Mouse (Mus musculus): ENCODE data around the gene Rpap2. TPM values are rescaled to one million over a fixed set of nuclear protein-coding genes. Genes with fewer than 3 reads are reported as not detected.

Rpap2 gene
- polyA plus RNA-seq, 1 experiment from 2014 or later = 21.4 TPM

DNA sequence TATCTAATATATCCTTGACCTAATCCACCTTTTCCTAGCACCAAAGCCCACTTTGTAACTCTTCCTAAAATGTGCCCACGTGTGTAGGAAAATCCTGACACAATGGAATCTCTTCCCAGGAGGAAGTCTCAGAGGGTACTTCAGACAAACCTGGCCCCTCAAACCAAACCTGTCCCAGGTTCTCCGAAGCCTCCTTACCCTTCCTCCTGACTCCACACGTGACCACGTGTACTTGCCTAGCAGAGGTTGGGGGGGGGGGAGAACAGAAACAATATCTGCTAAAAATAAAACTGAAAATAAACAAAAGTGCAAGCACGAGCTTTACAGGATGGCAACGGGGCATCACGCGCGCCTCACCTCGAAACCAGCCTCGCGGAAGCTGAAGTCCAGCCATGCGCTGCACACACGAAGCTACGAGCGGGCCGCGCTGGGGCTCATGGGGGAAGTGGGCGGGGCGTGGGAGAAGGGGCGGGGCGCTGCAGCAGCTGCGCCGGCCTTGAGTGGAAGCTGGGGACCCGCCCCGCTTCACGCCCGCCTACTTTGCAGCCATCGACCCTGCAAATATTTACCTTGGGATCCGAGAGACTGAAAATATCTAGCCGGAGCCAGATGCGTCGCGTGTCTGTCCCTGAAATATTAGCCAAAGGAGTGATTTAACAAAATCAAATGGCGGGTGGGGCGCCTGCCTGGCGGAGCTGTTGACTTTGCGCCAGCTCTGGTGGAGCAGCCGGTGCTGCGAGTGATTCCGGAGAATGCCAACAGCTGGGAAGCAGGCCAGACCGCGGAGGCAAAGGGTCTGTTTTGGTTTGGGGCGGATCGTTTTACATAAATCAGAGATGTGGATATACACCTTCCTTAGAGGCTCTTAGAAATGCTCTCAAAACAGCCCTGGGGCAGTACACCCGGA, 90.7 kb downstream of the Rpap2 start:
- peak; percentile 97 for ATAC-seq (ENCODE audit: low FRiP score)
- Histone ChIP-seq H3K4me3 (replicated peaks) (peak overlapping the region; percentile 59), H3K9me3 (replicated peaks) (no peaks in the 10 kb centered on the region), H3K36me3 (no peaks in the 10 kb centered on the region), H3K27ac (replicated peaks) (peak overlapping the region; percentile 68), H3K27me3 (replicated peaks) (peaks cover 12% of the 10 kb centered on the region), H3K9ac (replicated peaks) (peak overlapping the region; percentile 59), H3K4me1 (peaks cover 12% of the 10 kb centered on the region), H3K4me2 (peak overlapping the region; percentile 85)
- 12% methylated on average over 46 of the region's 46 CpGs for WGBS

DNA sequence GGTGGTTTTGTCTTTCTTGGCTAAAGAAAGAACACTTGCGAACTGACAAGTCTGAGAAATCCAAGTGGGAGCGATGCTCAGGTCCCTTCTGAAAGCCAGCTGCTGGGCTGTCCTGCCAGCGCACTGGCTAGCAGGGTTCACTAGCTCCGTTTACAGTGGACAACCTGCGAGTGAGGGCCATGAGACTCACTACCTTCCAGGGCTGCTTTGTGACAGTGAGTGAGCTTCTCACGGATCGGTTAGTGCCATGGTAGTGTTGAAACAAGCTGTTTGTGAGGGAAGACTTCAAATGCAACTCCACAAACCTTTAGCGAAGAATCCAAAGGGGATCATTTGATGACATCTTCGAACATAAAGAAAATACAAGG, 91.3 kb downstream of the Rpap2 start:
- no peaks in the 10 kb centered on the region for H3K9me3 ChIP-seq (replicated peaks)

DNA sequence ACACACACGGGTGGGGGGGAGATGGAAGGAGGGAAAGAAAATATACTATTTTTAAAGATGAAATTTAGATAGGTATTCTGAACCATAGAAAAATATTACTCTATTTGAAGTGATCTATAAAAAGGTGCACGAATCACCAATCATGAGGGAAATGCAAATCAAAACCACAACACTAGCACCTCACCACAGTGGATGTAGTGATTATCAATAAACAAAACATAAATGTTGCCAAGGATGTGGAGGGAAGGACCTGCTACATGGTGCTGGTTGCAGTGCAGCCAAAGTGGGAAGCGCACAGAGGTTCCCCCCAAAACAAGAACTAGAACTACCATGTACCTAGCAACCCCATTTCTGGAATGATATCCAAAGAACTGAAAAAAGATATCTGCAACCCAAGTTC, 97.8 kb downstream of the Rpap2 start:
- WGBS = 84% methylated on average over 3 of the region's 3 CpGs
- ATAC-seq (ENCODE audit: low FRiP score) = no peak

More for the DNA sequence above, 91.3 kb downstream of the Rpap2 start:
- peak overlapping the region; percentile 59 for H3K9ac ChIP-seq (replicated peaks)
- H3K27ac ChIP-seq (replicated peaks) = peak overlapping the region; percentile 68
- peak overlapping the region; percentile 85 for H3K4me2 ChIP-seq
- H3K27me3 ChIP-seq (replicated peaks) = peaks cover 12% of the 10 kb centered on the region
- H3K4me1 ChIP-seq = peaks cover 12% of the 10 kb centered on the region
- peak; percentile 62 for ATAC-seq (ENCODE audit: low FRiP score)
- no peaks in the 10 kb centered on the region for H3K36me3 ChIP-seq
- H3K4me3 ChIP-seq (replicated peaks) = peak overlapping the region; percentile 59
- 20% methylated on average over 9 of the region's 9 CpGs for WGBS

DNA sequence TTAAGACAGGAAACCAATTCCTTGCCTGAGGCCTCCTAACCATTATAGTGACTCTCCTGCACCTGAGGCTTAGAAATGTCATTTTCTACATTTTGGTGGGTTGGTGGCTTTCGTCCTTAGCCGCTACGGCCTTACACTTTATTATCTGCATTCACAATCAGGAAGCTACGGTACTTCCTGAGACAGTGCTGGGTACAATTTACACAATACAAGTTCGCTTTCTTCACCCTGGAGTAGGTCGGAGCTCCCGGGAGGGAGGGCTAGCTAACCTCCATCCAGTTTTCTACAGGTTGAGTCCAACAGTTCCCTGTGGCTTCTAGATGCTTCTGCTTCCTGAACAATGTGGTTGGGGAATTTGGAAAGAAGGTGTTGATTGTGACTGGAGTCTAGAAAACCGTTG, 101.7 kb downstream of the Rpap2 start:
- 84% methylated on average over 8 of the region's 8 CpGs for WGBS
- no peak for ATAC-seq (ENCODE audit: low FRiP score)

More for the DNA sequence above, 97.8 kb downstream of the Rpap2 start:
- Histone ChIP-seq H3K27me3 (replicated peaks) (peaks cover 4% of the 10 kb centered on the region), H3K4me3 (replicated peaks) (no peak overlapping the region), H3K9ac (replicated peaks) (no peak overlapping the region), H3K9me3 (replicated peaks) (no peaks in the 10 kb centered on the region; the same call in 1 of the 2 replicates), H3K36me3 (no peaks in the 10 kb centered on the region), H3K4me1 (no peaks in the 10 kb centered on the region), H3K4me2 (no peak overlapping the region), H3K27ac (replicated peaks) (no peak overlapping the region)

DNA sequence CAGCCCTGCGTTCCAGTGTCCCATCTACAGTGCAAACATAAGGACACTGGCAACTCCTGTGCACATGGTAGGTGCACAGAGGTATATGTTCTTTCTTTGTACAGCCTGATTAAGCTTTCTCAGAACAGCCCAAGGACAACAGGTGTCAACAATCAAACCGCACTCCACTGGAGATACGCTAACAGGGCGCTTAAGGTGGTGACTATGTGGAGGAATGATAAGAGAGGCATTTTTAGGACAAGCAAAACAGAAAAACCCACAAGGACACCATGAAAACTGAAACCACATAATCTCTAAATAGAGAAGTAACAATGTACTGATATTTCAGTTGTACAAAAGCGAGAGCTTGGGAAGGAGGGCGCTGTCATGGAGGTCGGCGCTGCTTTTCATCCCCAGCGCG, 103.7 kb downstream of the Rpap2 start:
- Histone ChIP-seq H3K4me2 (no peak overlapping the region), H3K9me3 (replicated peaks) (no peaks in the 10 kb centered on the region; the same call in 1 of the 2 replicates), H3K4me3 (replicated peaks) (no peak overlapping the region), H3K9ac (replicated peaks) (no peak overlapping the region), H3K27me3 (replicated peaks) (no peaks in the 10 kb centered on the region), H3K36me3 (no peaks in the 10 kb centered on the region), H3K27ac (replicated peaks) (no peak overlapping the region), H3K4me1 (no peaks in the 10 kb centered on the region)
- no peak for ATAC-seq (ENCODE audit: low FRiP score)
- WGBS = 93% methylated on average over 10 of the region's 10 CpGs

More for the DNA sequence above, 101.7 kb downstream of the Rpap2 start:
- Histone ChIP-seq H3K4me2 (no peak overlapping the region), H3K4me3 (replicated peaks) (no peak overlapping the region), H3K9ac (replicated peaks) (no peak overlapping the region), H3K27me3 (replicated peaks) (no peaks in the 10 kb centered on the region), H3K4me1 (no peaks in the 10 kb centered on the region), H3K36me3 (no peaks in the 10 kb centered on the region), H3K9me3 (replicated peaks) (no peaks in the 10 kb centered on the region; the same call in 1 of the 2 replicates), H3K27ac (replicated peaks) (no peak overlapping the region)

DNA sequence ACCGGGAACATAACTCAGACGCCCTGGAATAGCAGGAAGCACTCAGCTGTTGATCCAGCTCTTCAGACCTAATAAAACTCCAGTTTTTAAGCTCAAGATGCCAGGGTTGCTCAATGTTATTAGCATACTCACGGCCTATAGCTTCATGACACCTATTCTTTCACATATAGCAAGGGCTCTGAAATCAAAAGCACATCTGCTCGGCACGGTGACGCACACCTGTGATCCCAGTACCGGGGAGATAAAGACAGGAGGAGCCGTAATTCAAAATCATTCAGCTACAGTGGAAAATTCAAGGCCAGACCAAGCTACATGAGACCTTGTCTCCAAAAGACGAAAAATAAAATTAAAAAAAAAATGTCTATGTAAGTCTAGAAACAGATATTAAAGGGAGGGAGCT, 104.5 kb downstream of the Rpap2 start:
- H3K4me2 ChIP-seq = no peak overlapping the region
- 86% methylated on average over 9 of the region's 9 CpGs for WGBS
- H3K4me1 ChIP-seq = no peaks in the 10 kb centered on the region
- H3K27me3 ChIP-seq (replicated peaks) = no peaks in the 10 kb centered on the region
- H3K9ac ChIP-seq (replicated peaks) = no peak overlapping the region
- no peak overlapping the region for H3K27ac ChIP-seq (replicated peaks)
- no peaks in the 10 kb centered on the region; the same call in 1 of the 2 replicates for H3K9me3 ChIP-seq (replicated peaks)
- ATAC-seq (ENCODE audit: low FRiP score) = no peak
- H3K4me3 ChIP-seq (replicated peaks) = no peak overlapping the region
- no peaks in the 10 kb centered on the region for H3K36me3 ChIP-seq

DNA sequence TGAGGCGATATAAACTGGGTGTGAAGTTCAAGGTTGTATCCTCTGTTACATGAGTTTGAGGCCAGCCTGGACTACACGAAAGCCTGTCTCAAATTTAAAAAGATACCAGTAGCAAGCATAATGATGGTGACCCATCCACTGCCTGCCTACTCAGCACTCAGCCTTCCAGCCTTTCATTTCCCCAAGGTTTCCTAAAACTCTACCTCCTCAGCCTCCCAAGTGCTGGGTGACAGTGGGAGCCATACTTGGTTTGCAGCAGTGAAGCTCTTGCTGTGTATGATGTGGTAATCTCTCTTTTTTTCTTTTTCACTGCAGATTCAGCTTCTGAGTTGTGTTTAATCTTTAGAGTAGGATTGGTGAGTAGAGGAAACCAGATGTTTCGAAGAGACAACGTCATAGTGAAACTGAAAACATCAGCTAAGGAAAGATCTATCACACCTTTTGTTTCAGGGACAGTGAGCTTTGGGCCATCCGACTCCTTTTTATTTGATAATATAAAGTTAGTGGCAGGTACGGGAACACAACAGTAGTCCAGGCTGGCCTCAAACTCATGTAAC, 106.1 kb downstream of the Rpap2 start:
- Histone ChIP-seq H3K4me2 (no peak overlapping the region), H3K27ac (replicated peaks) (no peak overlapping the region), H3K27me3 (replicated peaks) (no peaks in the 10 kb centered on the region), H3K4me1 (no peaks in the 10 kb centered on the region), H3K9ac (replicated peaks) (no peak overlapping the region), H3K4me3 (replicated peaks) (no peak overlapping the region), H3K36me3 (no peaks in the 10 kb centered on the region), H3K9me3 (replicated peaks) (no peaks in the 10 kb centered on the region)
- ATAC-seq (ENCODE audit: low FRiP score) = no peak
- WGBS = 88% methylated on average over 6 of the region's 6 CpGs

DNA sequence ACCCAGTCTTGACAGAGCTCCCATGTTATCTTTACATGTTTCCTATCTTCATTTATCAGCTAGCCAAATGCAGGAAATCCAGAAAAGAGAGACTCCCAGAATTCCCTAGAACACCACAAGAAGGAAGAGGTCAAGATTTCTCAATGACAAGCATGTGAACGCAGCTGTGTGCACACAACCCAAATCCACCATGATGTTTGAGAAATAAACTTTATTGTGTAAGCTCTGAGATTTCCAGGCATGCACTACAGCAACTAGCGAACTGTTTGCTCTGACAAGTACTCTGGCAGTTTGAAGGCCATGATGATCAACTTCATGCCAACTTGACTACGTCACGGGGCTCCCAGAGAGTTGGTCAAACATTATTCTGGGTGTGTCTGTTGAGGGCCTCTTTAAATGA, 108.6 kb downstream of the Rpap2 start:
- Histone ChIP-seq H3K9ac (replicated peaks) (no peak overlapping the region), H3K36me3 (no peaks in the 10 kb centered on the region), H3K4me1 (no peaks in the 10 kb centered on the region), H3K4me3 (replicated peaks) (no peak overlapping the region), H3K9me3 (replicated peaks) (no peaks in the 10 kb centered on the region), H3K27ac (replicated peaks) (no peak overlapping the region), H3K27me3 (replicated peaks) (peaks cover 13% of the 10 kb centered on the region), H3K4me2 (no peak overlapping the region)
- WGBS = 88% methylated on average over 4 of the region's 4 CpGs
- ATAC-seq (ENCODE audit: low FRiP score) = no peak

DNA sequence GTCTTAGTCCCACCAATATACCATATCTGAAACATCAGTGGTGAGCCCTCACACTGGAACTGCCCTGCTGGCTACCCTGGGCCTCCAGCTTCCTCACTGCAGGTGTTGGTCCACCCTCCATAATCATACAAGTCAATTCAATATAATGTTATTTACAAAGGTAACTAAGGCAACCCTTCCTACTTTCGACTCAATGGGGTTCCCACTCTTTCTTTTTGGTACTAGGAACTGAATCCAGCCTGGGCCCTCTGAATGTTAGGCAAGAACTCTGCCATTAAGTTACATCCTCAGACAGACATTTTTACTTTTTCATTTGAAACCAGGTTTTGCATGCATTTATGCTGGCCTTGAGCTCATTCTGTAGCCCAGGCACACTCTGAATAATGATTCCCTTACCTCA, 109.1 kb downstream of the Rpap2 start:
- Histone ChIP-seq H3K9me3 (replicated peaks) (no peaks in the 10 kb centered on the region), H3K36me3 (no peaks in the 10 kb centered on the region), H3K4me2 (no peak overlapping the region), H3K4me1 (no peaks in the 10 kb centered on the region), H3K9ac (replicated peaks) (no peak overlapping the region), H3K27me3 (replicated peaks) (peaks cover 15% of the 10 kb centered on the region), H3K4me3 (replicated peaks) (no peak overlapping the region), H3K27ac (replicated peaks) (no peak overlapping the region)
- 85% methylated on average over 1 of the region's 1 CpGs for WGBS
- ATAC-seq (ENCODE audit: low FRiP score) = no peak

DNA sequence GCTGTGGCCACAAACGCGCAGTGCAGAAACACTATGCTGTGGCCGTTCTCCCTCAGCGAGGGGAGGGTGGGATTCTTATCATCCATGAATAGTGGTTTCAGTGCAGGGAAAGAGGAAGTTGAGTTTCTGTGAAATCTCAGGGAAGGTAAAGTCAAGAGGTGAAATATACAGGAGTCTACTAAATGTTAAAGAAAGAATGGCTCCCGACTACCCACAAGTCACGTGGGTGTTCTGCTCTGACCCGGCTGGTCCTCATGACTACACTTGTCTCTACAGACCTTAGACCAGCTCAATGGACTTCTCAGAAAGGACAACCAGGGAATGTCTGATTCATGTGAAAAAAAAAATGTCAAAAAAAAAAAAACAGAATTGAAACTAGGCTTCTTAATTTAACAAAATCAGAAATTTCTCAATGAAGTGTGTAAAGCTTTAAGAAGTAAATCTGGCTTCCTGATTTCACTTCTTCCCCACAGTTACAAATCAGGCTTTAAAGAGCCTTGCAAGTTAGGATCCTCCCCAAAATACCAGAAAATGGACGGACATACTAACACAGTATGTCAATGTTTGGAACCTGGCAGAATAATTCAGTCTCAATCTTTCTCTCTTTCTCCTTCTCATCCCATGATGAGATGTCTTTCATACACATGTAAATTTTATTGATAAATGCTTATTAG, 111.1 kb downstream of the Rpap2 start:
- Histone ChIP-seq H3K4me3 (replicated peaks) (no peak overlapping the region), H3K4me1 (no peaks in the 10 kb centered on the region), H3K4me2 (no peak overlapping the region), H3K27me3 (replicated peaks) (peaks cover 22% of the 10 kb centered on the region), H3K36me3 (no peaks in the 10 kb centered on the region), H3K9me3 (replicated peaks) (no peaks in the 10 kb centered on the region), H3K9ac (replicated peaks) (no peak overlapping the region), H3K27ac (replicated peaks) (no peak overlapping the region)
- ATAC-seq (ENCODE audit: low FRiP score) = no peak
- 92% methylated on average over 8 of the region's 8 CpGs for WGBS
